Mouse (Mus musculus) hindbrain, postnatal 0 days (tissue): ENCODE measurements around the gene Ccdc24. TPM values are rescaled to one million over a fixed set of nuclear protein-coding genes. Genes with fewer than 3 reads are reported as not detected.

Experiments
- ATAC-seq: fragments of 200-750 bp; cut with Nextera tagmentation; 2 replicates; pipeline ENCODE4 v1.8.0; 2017; ENCODE audit warnings: mild to moderate bottlenecking, moderate TSS enrichment, moderate library complexity
- DNase-seq: peaks from one replicate; pipeline ENCODE4 v3.0.0-alpha.2; 2015; ENCODE audit warnings: low spot score
- H3K27ac ChIP-seq: fragments of 300-500 bp; sonication (generic); 2 replicates; pipeline ENCODE4 v1.5.1; 2014; ENCODE audit warnings: mild to moderate bottlenecking
- H3K27me3 ChIP-seq: fragments of 300-500 bp; sonication (generic); 2 replicates; pipeline ENCODE4 v1.6.1; 2014; ENCODE audit warnings: low read length, mixed read lengths; ENCODE audit not compliant: insufficient read depth
- H3K36me3 ChIP-seq: fragments of 300-500 bp; sonication (generic); 2 replicates; pipeline ENCODE4 v1.6.1; 2014; ENCODE audit warnings: low read length, mixed read lengths; ENCODE audit not compliant: insufficient read depth
- H3K4me1 ChIP-seq: fragments of 300-500 bp; sonication (generic); 2 replicates; pipeline ENCODE4 v1.6.1; 2014; ENCODE audit warnings: antibody characterized with exemption, low read length, mixed read lengths; ENCODE audit not compliant: insufficient read depth
- H3K4me2 ChIP-seq: fragments of 300-500 bp; sonication (generic); 2 replicates; pipeline ENCODE4 v1.6.1; 2014; ENCODE audit warnings: low read depth, mild to moderate bottlenecking, low read length, moderate library complexity, mixed read lengths
- H3K4me3 ChIP-seq: fragments of 300-500 bp; sonication (generic); 2 replicates; pipeline ENCODE4 v1.5.1; 2014; ENCODE audit warnings: low read length
- H3K9ac ChIP-seq: fragments of 300-500 bp; sonication (generic); replicated peaks from 2 replicates; pipeline ENCODE4 v1.6.1; 2014; ENCODE audit warnings: mild to moderate bottlenecking, low read length, moderate library complexity, mixed read lengths
- H3K9me3 ChIP-seq: fragments of 300-500 bp; sonication (generic); 2 replicates; pipeline ENCODE4 v1.6.1; 2016; ENCODE audit warnings: low read length, mixed read lengths
- CTCF ChIP-seq: IDR thresholded peaks from 2 replicates; pipeline ENCODE4 v1.5.1; 2016; ENCODE audit warnings: antibody characterized with exemption, control low read depth, low read depth
- WGBS: fragments of 180-500 bp; shearing (Covaris S2); extraction: QIAGEN DNeasy Blood & Tissue Kit; methylation state at CpG from one replicate; pipeline ENCODE4 v1.1.7; 2014; 5-methylcytosine and 5-hydroxymethylcytosine counted together
- polyA plus RNA-seq: library from polyadenylated mRNA; unstranded; fragments of >200 nt; fragmentation: Nextera tagmentation; extraction: Ambion mirVana; gene quantifications from 2 replicates; pipeline ENCODE4 v1.2.1, GENCODE M21; 2015
- total RNA-seq: library from RNA; depleted of rRNA; stranded (reverse); fragments of >200 nt; gene quantifications from 2 replicates; pipeline ENCODE4 v1.2.3, GENCODE M21; 2014

Ccdc24 gene
- total and polyA plus RNA-seq, 2 experiments from 2014 or later: 1.7 to 2.0 TPM

DNA sequence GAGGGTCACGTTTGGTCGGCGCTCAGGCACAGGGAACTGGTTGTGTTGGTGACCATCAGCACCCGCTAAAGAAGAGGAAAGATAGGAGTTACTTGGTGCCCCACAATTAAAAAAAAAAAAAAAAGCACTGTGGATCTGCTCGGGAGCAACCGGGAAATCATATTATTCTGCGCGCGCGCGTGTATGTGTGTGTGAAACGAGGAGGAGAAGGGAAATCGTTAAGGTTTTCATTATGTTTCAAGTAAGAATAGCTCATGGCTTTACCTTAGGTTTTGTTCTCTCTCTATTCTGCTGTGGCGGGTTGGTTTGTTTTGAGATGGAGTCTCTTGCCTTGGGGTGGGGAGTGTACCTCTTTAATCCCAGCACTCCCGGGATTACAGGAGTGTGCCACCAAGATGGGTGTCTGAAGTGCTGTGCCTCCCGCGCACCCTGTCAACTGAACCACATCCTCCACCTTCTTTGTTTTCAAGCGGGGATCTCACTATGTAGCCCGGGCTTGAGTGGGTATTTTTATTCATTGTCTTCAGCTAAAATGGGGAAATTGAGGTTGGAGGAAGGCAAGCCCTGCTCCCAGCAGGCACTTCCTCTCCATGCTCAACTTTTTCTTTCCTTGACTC, 43.2 kb upstream of the Ccdc24 start:
- H3K27me3 ChIP-seq: no peaks in the 10 kb centered on the region
- peak overlapping the region; percentile 100 for H3K4me2 ChIP-seq
- ATAC-seq: no peak
- peak overlapping the region; percentile 69 for H3K4me3 ChIP-seq
- H3K9me3 ChIP-seq: no peaks in the 10 kb centered on the region
- H3K4me1 ChIP-seq: peaks cover 29% of the 10 kb centered on the region
- no peaks in the 10 kb centered on the region; the same call in 1 of the 2 replicates for H3K36me3 ChIP-seq
- WGBS: 4% methylated on average over 19 of the region's 19 CpGs
- H3K27ac ChIP-seq: peak overlapping the region; percentile 75; the same call in 1 of the 2 replicates
- no peak for DNase-seq
- no peak for TF ChIP-seq CTCF
- peak overlapping the region; percentile 81 for H3K9ac ChIP-seq

DNA sequence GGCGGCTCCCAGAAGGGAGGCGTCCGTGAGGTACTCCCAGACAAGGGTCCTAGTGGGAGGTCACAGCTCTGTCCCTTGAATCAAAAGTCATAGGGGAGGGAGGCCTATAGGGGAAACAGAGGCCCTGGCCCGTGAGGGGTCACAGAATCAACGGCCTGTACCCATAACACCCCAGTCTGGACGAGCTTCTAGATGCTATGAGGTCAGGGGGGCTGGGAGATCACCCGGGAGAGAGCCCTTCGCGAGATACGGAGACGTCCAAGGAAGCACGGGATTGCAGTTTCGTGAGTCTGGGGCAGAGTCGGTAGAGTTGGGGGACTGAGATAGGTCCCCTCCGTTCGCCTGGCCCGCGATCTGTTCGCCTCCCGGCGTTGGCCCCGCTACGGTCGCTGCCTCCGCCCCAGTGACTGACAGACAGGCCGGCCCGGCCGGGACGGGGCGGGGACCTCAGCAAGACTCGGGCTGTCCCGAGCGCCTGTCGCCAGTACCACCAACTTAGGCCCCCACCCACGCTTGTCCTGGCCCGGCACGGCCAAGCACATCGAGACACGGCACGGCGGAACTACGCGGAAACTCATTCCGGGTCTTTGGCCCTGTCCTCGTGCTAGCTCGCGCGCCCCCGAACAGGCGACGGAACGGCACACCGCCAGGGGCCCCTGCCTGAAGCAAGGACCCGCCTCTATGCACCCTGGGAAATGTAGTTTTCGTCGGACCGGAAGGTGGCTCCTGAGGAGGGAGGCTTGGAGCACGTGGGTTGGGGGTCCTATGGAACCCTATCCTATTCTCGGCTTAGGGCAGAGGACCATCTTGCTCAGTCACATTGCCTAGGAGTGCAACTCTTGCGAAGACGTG, 42.5 kb upstream of the Ccdc24 start, which contains the start of gene Ipo13:
Ipo13 (minus strand) TSS at position 409 of the 852 bp plus-strand sequence.
- Histone ChIP-seq H3K27ac (peak within 1 kb of the TSS; percentile 75), H3K4me1 (peaks cover 35% of the 10 kb centered on the region), H3K36me3 (no peaks in the 10 kb centered on the region; the same call in 1 of the 2 replicates), H3K27me3 (no peaks in the 10 kb centered on the region), H3K9me3 (no peaks in the 10 kb centered on the region), H3K9ac (peak within 1 kb of the TSS; percentile 81), H3K4me2 (peak within 1 kb of the TSS; percentile 100), H3K4me3 (peak within 1 kb of the TSS; percentile 69)
- WGBS: under 1% methylated on average over 61 of the region's 61 CpGs
- TF ChIP-seq CTCF: peak; percentile 53
- DNase-seq (peak; percentile 97), ATAC-seq (peak; percentile 96)

GRCm38 (mm10) chr4:117914031-117914430, 41.7 kb upstream of the Ccdc24 start:
- no peak for DNase-seq
- 10% methylated on average over 8 of the region's 8 CpGs for WGBS

GRCm38 (mm10) chr4:117913421-117913820, 41.1 kb upstream of the Ccdc24 start:
- Histone ChIP-seq H3K27ac (peak overlapping the region; percentile 75; the same call in 1 of the 2 replicates), H3K27me3 (no peaks in the 10 kb centered on the region), H3K9ac (peak overlapping the region; percentile 81), H3K9me3 (no peaks in the 10 kb centered on the region), H3K4me2 (peak overlapping the region; percentile 100), H3K4me1 (peaks cover 45% of the 10 kb centered on the region), H3K36me3 (no peaks in the 10 kb centered on the region; the same call in 1 of the 2 replicates), H3K4me3 (peak overlapping the region; percentile 69)
- ATAC-seq: no peak
- no peak for TF ChIP-seq CTCF
- DNase-seq: peak; percentile 25
- 38% methylated on average over 3 of the region's 3 CpGs for WGBS

More at GRCm38 (mm10) chr4:117914031-117914430, 41.7 kb upstream of the Ccdc24 start:
- no peak for ATAC-seq
- peak overlapping the region; percentile 100 for H3K4me2 ChIP-seq
- no peaks in the 10 kb centered on the region for H3K9me3 ChIP-seq
- H3K27me3 ChIP-seq: no peaks in the 10 kb centered on the region
- H3K36me3 ChIP-seq: no peaks in the 10 kb centered on the region; the same call in 1 of the 2 replicates
- TF ChIP-seq CTCF: no peak
- H3K9ac ChIP-seq: peak overlapping the region; percentile 81
- H3K27ac ChIP-seq: peak overlapping the region; percentile 75; the same call in 1 of the 2 replicates
- peak overlapping the region; percentile 69 for H3K4me3 ChIP-seq
- peaks cover 39% of the 10 kb centered on the region for H3K4me1 ChIP-seq

- peak overlapping the region; percentile 100 for H3K4me2 ChIP-seq
- H3K9ac ChIP-seq: peak overlapping the region; percentile 81; the same call in 1 of the 2 replicates
- H3K9me3 ChIP-seq: no peaks in the 10 kb centered on the region
- no peaks in the 10 kb centered on the region for H3K27me3 ChIP-seq
- no peak overlapping the region for H3K27ac ChIP-seq
- H3K36me3 ChIP-seq: no peaks in the 10 kb centered on the region; the same call in 1 of the 2 replicates
- peak overlapping the region; percentile 69 for H3K4me3 ChIP-seq
- H3K4me1 ChIP-seq: peaks cover 52% of the 10 kb centered on the region
- 45% methylated on average over 7 of the region's 7 CpGs for WGBS
- ATAC-seq (no peak), DNase-seq (no peak)
- no peak for TF ChIP-seq CTCF
Measured at GRCm38 (mm10) chr4:117912685-117913273, 40.4 kb upstream of the Ccdc24 start.

- H3K27me3 ChIP-seq: no peaks in the 10 kb centered on the region
- peak overlapping the region; percentile 81; the same call in 1 of the 2 replicates for H3K9ac ChIP-seq
- ATAC-seq (no peak), DNase-seq (no peak)
- H3K27ac ChIP-seq: no peak overlapping the region
- H3K4me3 ChIP-seq: no peak overlapping the region
- H3K36me3 ChIP-seq: no peaks in the 10 kb centered on the region; the same call in 1 of the 2 replicates
- H3K4me1 ChIP-seq: peaks cover 52% of the 10 kb centered on the region
- peak overlapping the region; percentile 100; the same call in 1 of the 2 replicates for H3K4me2 ChIP-seq
- no peak for TF ChIP-seq CTCF
- 70% methylated on average over 13 of the region's 13 CpGs for WGBS
- no peaks in the 10 kb centered on the region for H3K9me3 ChIP-seq
Measured at GRCm38 (mm10) chr4:117912131-117912561, 39.8 kb upstream of the Ccdc24 start.
